Mouse (Mus musculus): ENCODE results near the gene Engase.

GRCm38 (mm10) chr11:118459051-118459450, 17.6 kb upstream of the Engase start:
- TF ChIP-seq CTCF (IDR thresholded peaks at IDR 0.05; ENCODE audit: low read depth, low read length) (no peak), GATA1 (IDR thresholded peaks at IDR 0.05; ENCODE audit: borderline replicate concordance, low read length) (no peak)

Data from G1E (cell line).